Mouse (Mus musculus): ENCODE measurements at regions not wholly inside any gene's neighbourhood (a gene's known extent, or its start where the extent isn't known, plus 50 kb on each side); places are given as distances from the start of the nearest gene placed in this dataset.

DNA sequence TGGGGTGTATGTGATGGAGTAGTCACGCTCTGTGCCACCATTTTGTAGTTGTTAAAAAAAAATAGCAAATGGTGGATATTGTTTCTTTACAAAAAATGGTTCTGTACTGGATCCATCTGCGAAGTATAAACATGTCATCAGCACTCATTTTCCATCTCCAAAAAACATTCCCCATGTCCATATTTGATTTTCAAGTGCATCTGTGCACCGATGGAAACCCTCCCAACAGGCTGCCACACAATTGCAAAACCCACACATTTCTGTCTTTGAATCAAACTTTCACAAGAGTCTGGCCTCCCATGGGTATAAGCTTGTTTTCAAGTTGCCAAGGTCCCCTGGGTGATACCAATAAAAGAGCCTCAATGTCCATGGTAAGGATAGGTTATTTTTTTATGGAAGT lies 51.4 kb upstream of the Zeb2 start:
- ATAC-seq, result no peak
- Histone ChIP-seq H3K36me3 (ENCODE audit: control insufficient read depth, insufficient read depth) (no peaks in the 10 kb centered on the region), H3K4me1 (replicated peaks; ENCODE audit: control insufficient read depth, insufficient read depth, low read length) (no peaks in the 10 kb centered on the region), H3K27me3 (replicated peaks; ENCODE audit: control insufficient read depth, insufficient read depth, low read length) (no peaks in the 10 kb centered on the region), H3K4me3 (ENCODE audit: low read depth, low read length) (no peak overlapping the region), H3K9ac (ENCODE audit: low read depth, low read length) (no peak overlapping the region), H3K9me3 (ENCODE audit: control insufficient read depth) (no peaks in the 10 kb centered on the region), H3K4me2 (replicated peaks; ENCODE audit: low read depth) (no peak overlapping the region), H3K27ac (ENCODE audit: low read depth, low read length) (no peak overlapping the region)
- 94% methylated on average over 3 of the region's 3 CpGs for WGBS
- no peak for TF ChIP-seq CTCF (IDR thresholded peaks at IDR 0.05; ENCODE audit: low read depth)
